Mouse (Mus musculus) embryo, embryonic 9.5 days (tissue): Measurements from ENCODE around the gene Dnah17.

Experiments
- DNase-seq: peaks from one replicate; pipeline ENCODE4 v3.0.0-alpha.2; 2017; ENCODE audit errors: extremely low spot score

Gene Dnah17

DNA sequence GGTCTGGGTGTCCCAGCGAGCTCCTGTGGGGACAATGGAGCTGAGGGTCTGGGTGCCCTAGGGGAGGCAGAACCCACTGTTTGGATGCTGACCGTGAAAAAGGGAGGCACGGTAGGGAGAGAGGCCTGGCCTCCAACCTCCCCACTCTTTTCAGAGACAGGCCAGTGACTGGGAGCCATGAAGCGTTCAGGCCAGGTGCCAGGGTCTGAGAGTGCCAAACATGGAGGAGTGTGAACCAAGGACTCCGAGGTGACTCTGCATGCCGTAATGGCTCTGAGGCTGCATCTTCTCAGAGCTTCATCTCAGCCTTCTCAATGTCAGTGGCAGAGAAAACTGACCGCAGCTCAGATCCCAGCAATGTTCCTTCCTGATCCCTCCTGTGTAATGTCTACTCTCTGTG is 107.0 kb downstream of the Dnah17 start:
- DNase-seq: no peak

- DNase-seq: peak; percentile 65
Measured at GRCm38 (mm10) chr11:118021806-118022205, 108.6 kb downstream of the Dnah17 start.

- no peak for DNase-seq
Measured at GRCm38 (mm10) chr11:118018328-118018727, 112.1 kb downstream of the Dnah17 start.

DNA sequence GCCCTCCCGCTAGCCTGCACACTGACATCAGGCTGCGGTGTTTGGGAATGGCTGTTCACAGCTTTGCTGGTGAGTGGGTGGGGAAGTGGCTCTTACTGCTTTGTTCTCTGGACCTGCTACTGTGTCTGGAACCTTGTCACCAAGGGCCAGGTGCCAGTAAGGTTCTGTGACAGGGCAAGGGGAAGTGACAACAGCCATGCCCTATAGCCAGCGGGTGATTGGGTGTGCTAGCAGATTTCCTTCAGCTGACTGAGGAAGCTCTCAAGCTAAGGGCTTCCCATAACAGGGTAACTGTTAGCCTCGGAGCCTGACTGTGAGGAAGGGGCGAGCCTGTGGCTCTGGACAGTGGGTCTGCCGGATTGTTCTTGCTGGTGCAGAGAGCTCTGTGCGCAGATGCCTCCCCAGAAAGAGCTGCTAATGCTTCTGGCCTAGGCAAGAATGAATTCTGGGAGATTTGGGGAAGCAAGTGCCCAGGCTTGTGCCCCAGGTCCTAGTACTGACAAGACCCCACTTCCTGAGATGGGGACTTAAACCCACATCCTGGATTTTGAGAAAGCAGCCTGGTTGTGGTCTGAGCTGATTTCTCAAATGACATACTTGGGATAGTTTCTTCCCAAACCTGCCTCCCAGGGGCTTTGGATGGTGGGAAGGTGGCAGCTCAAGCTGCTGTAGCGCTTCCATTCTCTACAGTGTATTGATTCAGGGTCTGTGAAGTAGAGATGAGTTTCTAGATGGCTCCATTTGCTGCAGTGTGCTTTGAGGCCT is 114.9 kb downstream of the Dnah17 start:
- DNase-seq: no peak

DNA sequence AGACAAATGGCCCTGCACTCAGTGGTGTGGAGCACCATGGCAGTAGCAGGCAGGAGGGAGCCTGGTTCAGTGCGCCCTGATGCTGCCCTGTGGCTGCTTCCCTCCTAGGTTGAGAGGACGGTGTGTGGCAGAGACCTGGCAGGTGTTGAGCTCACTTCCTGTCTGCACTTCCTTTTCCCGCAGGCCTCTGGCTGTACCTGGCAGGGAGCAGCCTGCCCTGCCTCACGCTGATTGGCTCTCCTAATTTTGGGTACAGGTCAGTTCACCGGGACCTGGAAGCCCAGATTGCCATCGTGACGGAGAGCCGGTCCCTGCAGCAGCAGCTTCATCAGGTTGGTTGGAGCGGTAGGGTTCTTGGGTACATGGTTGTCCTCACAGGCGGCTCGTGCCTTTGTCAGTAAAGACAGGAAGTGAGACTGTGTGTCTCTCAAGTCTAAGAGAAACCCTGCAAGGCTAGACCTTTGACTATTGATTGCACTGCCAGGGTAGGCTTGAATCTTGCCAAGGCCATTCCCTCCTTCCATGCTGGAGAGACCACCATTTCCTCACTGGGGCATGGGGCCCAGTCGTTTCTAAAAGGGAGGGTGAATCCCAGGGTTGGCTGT is 115.9 kb downstream of the Dnah17 start:
- DNase-seq: no peak

DNA sequence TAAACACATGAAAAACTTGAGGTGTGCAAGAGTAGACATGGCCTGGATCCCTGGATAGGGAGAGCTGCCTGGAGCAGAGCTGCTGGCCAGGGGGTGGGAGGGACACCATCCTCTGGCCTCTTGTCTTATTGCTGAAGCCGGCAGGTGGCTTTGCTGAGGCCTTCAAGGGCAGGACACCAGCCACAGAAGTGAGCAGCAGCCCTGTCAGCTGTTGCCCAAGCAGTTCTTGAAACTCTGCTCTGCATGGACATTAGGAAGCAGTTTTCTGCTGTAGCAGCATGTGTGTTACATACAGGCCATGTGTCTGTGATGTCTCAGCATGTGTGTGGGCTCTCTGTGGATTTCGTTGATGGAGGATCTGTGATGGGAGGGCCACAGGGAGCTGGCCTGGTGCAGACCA is 117.1 kb downstream of the Dnah17 start:
- no peak for DNase-seq

DNA sequence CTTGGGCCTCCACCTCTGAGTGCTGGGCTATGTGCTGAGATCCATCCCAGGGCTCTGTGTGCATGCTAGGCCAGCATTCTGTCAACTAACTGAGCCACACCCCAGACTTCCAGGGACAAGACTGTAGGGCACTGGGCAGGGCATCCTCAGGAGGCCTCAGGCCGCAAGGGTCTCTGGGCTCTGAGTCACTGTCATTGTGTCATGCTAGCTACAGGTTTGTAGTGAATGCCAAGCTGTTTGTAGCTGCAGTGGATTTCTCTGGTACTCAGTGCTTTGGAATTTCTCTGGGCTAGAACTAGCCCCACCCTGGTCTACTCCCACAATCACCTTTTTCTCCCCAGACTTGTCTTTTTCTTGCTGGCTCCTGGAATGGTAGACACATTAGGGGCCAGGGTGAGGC is 117.8 kb downstream of the Dnah17 start:
- DNase-seq: no peak

GRCm38 (mm10) chr11:118009865-118010571 is 120.4 kb downstream of the Dnah17 start:
- DNase-seq: no peak

DNA sequence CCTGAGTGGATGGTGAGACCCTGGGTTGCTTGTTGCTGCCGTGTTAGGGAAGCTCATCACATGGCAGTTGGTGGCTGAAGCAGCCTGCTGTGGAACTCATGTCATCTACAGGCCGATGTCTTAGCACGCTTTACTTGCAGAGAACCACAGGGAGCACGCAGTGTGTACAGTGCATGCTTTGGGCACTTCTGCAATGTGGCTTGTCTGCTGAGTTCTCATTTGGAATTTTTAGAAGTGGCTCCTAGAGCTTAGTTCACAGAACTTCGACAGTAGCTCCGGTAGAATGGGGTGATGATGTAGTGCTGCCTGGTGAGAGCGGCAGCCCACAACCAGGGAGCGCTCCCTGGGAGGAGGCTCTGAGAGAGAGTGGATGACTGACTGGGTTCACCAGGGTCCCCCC is 121.6 kb downstream of the Dnah17 start:
- DNase-seq: no peak

- no peak for DNase-seq
Measured at GRCm38 (mm10) chr11:118008144-118008805, 122.2 kb downstream of the Dnah17 start.

DNA sequence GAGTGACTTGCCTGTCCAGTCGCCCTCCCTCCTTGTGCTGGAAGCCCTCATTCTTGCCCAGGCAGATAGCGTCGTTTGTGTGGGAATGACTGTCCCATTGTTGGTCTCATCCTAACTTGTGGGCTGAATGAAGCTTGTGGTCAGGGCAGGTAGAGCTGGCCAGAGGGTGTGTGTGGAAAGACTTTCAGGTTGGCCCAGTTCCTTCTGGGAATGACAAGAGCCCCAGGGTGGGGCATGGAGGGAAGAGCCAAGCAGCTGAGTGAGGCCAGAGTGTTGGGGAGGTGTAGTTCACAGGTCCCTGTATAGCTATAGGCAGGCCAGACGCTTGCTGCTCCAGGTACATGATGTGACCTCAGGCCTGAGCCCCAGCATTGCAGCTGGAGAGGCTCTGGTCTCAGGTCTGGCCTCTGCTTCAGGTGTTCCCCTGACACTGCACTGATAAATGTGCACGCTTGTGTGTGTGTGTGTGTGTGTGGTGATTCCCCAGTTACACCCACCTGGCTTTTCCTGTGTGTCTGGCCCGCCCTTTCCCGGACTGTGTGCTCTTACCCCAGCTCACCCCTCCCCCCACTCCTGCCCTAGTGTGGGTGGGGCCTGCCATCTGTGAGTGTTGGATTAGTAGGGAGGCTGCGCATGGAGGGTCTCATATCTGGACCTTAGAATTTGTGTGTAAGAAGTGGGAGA is 122.8 kb downstream of the Dnah17 start:
- DNase-seq: no peak

DNA sequence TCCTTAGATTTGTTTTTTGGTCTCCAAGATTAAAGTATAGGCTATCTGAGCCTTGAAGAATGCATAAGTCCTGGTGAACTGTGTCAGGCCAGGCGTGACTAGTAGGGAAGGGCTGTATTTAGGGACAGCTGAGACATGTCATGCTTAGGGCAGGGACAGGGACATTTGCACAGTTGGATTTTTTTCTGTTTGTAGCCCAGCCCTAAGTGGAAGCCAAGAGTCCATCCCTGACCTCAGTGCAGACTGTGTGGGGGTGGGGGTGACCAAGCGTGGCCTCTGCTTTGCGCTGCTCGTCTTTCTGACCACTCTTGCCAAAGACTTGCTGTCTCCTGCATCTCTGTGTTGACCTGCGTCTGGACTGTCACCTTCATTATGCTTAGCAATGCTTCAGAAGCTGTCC is 126.2 kb downstream of the Dnah17 start:
- no peak for DNase-seq

DNA sequence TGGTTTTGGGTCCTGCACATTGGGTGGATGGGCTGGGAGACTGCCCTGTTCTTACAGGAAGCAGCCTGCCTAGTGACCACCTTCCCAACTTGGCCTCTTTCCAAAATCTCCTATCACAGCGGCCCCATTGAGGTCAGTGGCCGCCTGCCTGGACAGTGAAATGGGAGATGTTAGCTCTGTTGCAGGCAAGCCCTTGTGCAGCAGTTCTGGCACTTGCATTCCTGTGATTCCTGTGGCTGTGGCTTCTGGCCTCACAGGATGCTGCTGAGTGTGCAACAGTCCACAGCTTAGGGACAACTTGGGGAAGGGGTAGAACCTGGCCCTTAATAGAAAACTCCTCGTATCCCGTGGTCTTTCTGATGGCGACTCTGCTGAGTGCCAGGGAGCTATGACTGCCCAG is 126.7 kb downstream of the Dnah17 start:
- no peak for DNase-seq

- DNase-seq: no peak
Measured at GRCm38 (mm10) chr11:118003176-118003575, 127.3 kb downstream of the Dnah17 start.

GRCm38 (mm10) chr11:118000565-118001215 is 129.7 kb downstream of the Dnah17 start:
- DNase-seq: no peak

DNA sequence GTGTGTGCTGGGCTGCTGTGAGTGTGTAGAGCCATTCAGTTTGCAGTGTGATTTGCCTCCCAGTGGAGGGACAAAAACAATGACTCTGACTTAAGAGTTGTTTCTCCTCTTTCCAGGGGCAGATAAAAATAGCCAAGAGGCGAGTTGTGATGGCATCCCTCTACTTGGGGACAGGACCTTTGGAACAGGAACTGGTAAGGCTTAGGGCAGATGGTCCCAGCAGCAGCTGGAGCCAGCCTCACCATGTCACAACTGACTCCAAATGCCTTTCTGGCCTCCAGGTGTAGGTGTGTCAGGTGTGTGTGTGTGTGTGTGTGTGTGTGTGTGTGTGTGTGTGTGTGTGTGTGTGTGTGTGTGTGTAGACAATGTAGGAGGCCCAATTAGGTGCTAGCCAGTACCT is 130.4 kb downstream of the Dnah17 start:
- DNase-seq: no peak

GRCm38 (mm10) chr11:117999260-117999934 is 131.0 kb downstream of the Dnah17 start:
- no peak for DNase-seq

DNA sequence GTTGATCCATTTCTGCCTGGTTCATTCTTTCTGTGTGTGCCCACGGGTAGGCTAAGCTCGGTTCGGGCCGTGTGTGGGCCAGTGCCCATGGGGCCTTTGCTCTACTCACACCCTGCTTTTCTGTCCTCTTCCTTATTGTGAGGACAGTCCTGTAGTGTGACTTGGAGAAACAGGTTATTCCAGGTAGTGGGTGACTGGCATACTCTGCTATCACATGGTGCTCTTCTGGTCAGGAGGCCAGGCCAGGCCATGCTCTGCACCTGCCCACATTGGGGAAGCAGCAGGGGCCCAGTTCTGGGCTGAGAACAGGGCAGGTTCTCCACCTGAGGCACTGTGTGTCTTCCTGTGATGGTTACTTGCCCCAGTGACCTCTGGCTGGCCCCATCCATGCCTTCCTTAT is 132.1 kb downstream of the Dnah17 start:
- no peak for DNase-seq

- no peak for DNase-seq
Measured at GRCm38 (mm10) chr11:117997085-117997484, 133.3 kb downstream of the Dnah17 start.

DNA sequence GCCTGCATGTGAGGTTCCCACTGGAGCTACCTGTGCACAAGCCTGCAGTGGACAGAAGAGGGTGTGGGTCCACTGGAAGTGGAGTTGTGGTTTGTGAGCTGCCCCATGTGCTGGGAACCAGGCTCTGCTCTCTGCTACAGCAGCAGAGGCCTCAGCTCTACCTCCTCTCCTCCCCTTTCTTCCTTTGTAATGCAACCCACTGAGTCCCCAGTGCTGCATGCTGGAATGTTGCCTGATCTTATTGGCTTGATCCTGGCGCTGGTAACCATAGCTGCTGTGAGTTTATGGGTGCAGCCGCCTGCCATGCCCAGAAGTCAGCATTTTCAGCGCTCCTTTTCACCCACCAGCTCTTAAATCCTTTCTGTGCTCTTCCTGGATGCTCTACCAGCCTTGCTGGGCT is 134.4 kb downstream of the Dnah17 start:
- no peak for DNase-seq

- DNase-seq: no peak
Measured at GRCm38 (mm10) chr11:117995661-117996060, 134.8 kb downstream of the Dnah17 start.
